ENCODE assay signal across 10 mouse cellular contexts in the genomic region with DNA sequence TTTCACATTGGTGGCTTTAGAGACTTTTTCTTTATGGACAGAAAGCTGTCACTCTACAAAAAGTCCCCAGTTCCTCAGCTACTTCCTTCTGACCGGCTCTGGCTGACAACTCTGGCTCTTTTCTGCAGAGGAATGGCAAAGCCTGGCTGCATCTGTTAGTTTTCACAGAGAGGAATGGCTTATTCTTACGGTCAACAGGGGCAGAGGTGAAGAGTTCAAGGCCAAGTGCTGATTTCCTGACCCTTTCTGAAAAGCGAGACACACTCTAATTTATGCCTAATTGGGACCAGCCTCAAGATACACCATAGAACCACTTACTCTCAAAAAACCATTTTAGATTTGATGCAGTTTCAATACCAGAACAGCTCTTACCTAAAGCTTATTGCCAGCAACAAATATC. TPM values are rescaled to one million over a fixed set of nuclear protein-coding genes. Genes with fewer than 3 reads are reported as not detected.
DNase-seq lines count a peak whose midpoint lies in the region; ATAC-seq lines count a peak whose summit lies in the region.
"Had no signal": no experiment of that assay in that cellular context is flagged by ENCODE, and none has a peak within 500 bp of the region (broad histone marks: within the 10 kb centered on the region; RNA-seq: fewer than 3 reads in every experiment).

No protein-coding gene starts in this region.

- no peaks in the 10 kb centered on the region for H3K27me3 ChIP-seq in kidney, embryonic 15.5 days
- no peaks in the 10 kb centered on the region for H3K27me3 ChIP-seq in embryonic facial prominence, embryonic 12.5 days
- no peaks in the 10 kb centered on the region for H3K27me3 ChIP-seq in neural tube, embryonic 14.5 days (ENCODE audit: control insufficient read depth, insufficient read depth, low read length)
- H3K27me3 ChIP-seq: forebrain, embryonic 12.5 days; liver, embryonic 15.5 days had no signal

- no peak overlapping the region for H3K4me3 ChIP-seq in kidney, embryonic 15.5 days (replicated peaks)
- no peak overlapping the region for H3K4me3 ChIP-seq in embryonic facial prominence, embryonic 12.5 days
- H3K4me3 ChIP-seq in neural tube, embryonic 14.5 days (ENCODE audit: low read depth, low read length): no peak overlapping the region
- H3K4me3 ChIP-seq: forebrain, embryonic 12.5 days; liver, embryonic 15.5 days had no signal

- peak; percentile 70 for DNase-seq in kidney, postnatal 10 days
- peak; percentile 79 for DNase-seq in embryo, embryonic 10 days (ENCODE audit: low spot score)
- DNase-seq in urinary bladder, postnatal 4 days (ENCODE audit: low spot score in 2 of 2): no peak
- DNase-seq in heart, adult 18-20 months: no peak
- DNase-seq: adrenal gland, postnatal 36 days had no signal

- no peak overlapping the region for H3K27ac ChIP-seq in kidney, embryonic 15.5 days
- H3K27ac ChIP-seq in embryonic facial prominence, embryonic 12.5 days: 0 out of 2 replicates have a peak overlapping the region, but pooled peaks have one; percentile 52
- H3K27ac ChIP-seq in neural tube, embryonic 14.5 days (ENCODE audit: low read depth, low read length): peak overlapping the region; percentile 49; the same call in 1 of the 2 replicates
- H3K27ac ChIP-seq: liver, embryonic 15.5 days had no signal

- no peak overlapping the region for H3K9ac ChIP-seq in kidney, embryonic 15.5 days
- no peak overlapping the region for H3K9ac ChIP-seq in embryonic facial prominence, embryonic 12.5 days
- no peak overlapping the region for H3K9ac ChIP-seq in neural tube, embryonic 14.5 days (replicated peaks; ENCODE audit: low read depth, low read length)
- H3K9ac ChIP-seq: forebrain, embryonic 12.5 days; liver, embryonic 15.5 days had no signal

- H3K9me3 ChIP-seq in kidney, embryonic 15.5 days (replicated peaks): no peaks in the 10 kb centered on the region
- H3K9me3 ChIP-seq in embryonic facial prominence, embryonic 12.5 days: no peaks in the 10 kb centered on the region
- H3K9me3 ChIP-seq in neural tube, embryonic 14.5 days (ENCODE audit: control insufficient read depth, low read length): no peaks in the 10 kb centered on the region
- H3K9me3 ChIP-seq: forebrain, embryonic 12.5 days; liver, embryonic 15.5 days had no signal

- WGBS in kidney, embryonic 15.5 days: 12% methylated on average over 3 of the region's 3 CpGs
- 14% methylated on average over 3 of the region's 3 CpGs for WGBS in embryonic facial prominence, embryonic 12.5 days
- 12% methylated on average over 3 of the region's 3 CpGs for WGBS in neural tube, embryonic 14.5 days

- no peak overlapping the region for H3K4me2 ChIP-seq in kidney, embryonic 15.5 days
- no peak overlapping the region for H3K4me2 ChIP-seq in embryonic facial prominence, embryonic 12.5 days (replicated peaks)
- H3K4me2 ChIP-seq in neural tube, embryonic 14.5 days (ENCODE audit: low read depth, low read length): no peak overlapping the region
- H3K4me2 ChIP-seq: forebrain, embryonic 12.5 days; liver, embryonic 15.5 days had no signal

- peaks cover 20% of the 10 kb centered on the region for H3K4me1 ChIP-seq in kidney, embryonic 15.5 days
- peaks cover 23% of the 10 kb centered on the region for H3K4me1 ChIP-seq in embryonic facial prominence, embryonic 12.5 days
- H3K4me1 ChIP-seq in neural tube, embryonic 14.5 days (ENCODE audit: control insufficient read depth, insufficient read depth, low read length): peaks cover 14% of the 10 kb centered on the region
- H3K4me1 ChIP-seq: liver, embryonic 15.5 days had no signal

- peaks cover 8% of the 10 kb centered on the region; the same call in 1 of the 2 replicates for H3K36me3 ChIP-seq in kidney, embryonic 15.5 days
- no peaks in the 10 kb centered on the region for H3K36me3 ChIP-seq in embryonic facial prominence, embryonic 12.5 days
- no peaks in the 10 kb centered on the region for H3K36me3 ChIP-seq in neural tube, embryonic 14.5 days (ENCODE audit: control insufficient read depth, insufficient read depth, low read length)
- H3K36me3 ChIP-seq: liver, embryonic 15.5 days had no signal

- no peak for ATAC-seq in kidney, embryonic 15.5 days (replicated peaks; ENCODE audit: low FRiP score)
- ATAC-seq in embryonic facial prominence, embryonic 12.5 days (ENCODE audit: insufficient number of reproducible peaks, insufficient read depth, low FRiP score, low TSS enrichment): no peak
- no peak for ATAC-seq in neural tube, embryonic 14.5 days (ENCODE audit: low read depth)

RNA-seq across cellular contexts. Expression of gene Rev3l, which starts 57.8 kb away (rescaled TPM):
- 14.8 and 15.5 TPM in 2 replicates for polyA plus RNA-seq in kidney, embryonic 15.5 days (2015; fragmentation: Nextera tagmentation; extraction: Ambion mirVana)
- polyA plus RNA-seq in embryonic facial prominence, embryonic 12.5 days (2016; fragmentation: Nextera tagmentation; extraction: Ambion mirVana): 21.5 and 21.7 TPM in 2 replicates
- polyA plus RNA-seq in neural tube, embryonic 14.5 days (2014; fragmentation: Nextera tagmentation; extraction: Ambion mirVana): 68.9 and 77.3 TPM in 2 replicates
- 1 to 10 TPM; 9.6 to 9.9 TPM for total RNA-seq in heart, adult 18-20 months (2021)

Comparison
In these comparisons a context has a peak if more than half of its experiments do, and no peak if none do; other contexts are left out.
1. DNase-seq: peak in kidney, postnatal 10 days (single experiment) and embryo, embryonic 10 days (single experiment); none in urinary bladder, postnatal 4 days (0 of 2) and heart, adult 18-20 months (0 of 2).